Mouse (Mus musculus) megakaryocyte-erythroid progenitor cell, adult 5-6 weeks (primary cell): ENCODE data around the gene 1110051M20Rik. TPM values are rescaled to one million over a fixed set of nuclear protein-coding genes. Genes with fewer than 3 reads are reported as not detected.

ENCODE experiments used
- ATAC-seq: replicated peaks from 2 replicates; pipeline ENCODE4 v1.8.0; 2016; ENCODE audit warnings: mild to moderate bottlenecking, inconsistent platforms; ENCODE audit not compliant: severe bottlenecking, poor library complexity, low FRiP score, low TSS enrichment
- total RNA-seq, 2 experiments: library from RNA; stranded (forward) in 1 of 2; stranded (reverse) in 1 of 2; fragments of 200-1000, 215-1000 nt in 1 of 2; fragments of >200 nt in 1 of 2; fragmentation: Nextera tagmentation in 1 of 2; gene quantifications; 2 replicates each; pipeline ENCODE4 v1.2.3; 2014 to 2017

1110051M20Rik gene
- total RNA-seq, 2 experiments from 2014 or later, result 3.1 to 11.1 TPM

DNA sequence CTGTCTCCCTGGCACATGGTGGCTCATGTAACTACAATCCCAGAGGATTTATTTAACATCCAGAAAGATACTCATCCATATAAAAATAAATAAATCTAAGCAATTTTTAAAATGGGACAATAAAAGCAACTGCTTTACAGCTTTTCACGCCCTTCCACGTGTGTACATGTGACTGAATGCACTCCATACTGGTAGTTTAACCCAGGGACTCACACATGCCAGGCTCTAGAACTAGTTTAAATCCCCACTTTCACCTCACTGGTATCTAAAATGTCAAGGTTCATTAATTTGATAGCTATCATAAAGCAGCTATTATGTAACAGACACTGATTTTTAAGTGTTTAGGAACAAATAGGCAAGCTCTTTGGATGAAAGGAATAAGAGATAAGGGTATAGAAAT, 122.6 kb downstream of the 1110051M20Rik start:
- no peak for ATAC-seq

DNA sequence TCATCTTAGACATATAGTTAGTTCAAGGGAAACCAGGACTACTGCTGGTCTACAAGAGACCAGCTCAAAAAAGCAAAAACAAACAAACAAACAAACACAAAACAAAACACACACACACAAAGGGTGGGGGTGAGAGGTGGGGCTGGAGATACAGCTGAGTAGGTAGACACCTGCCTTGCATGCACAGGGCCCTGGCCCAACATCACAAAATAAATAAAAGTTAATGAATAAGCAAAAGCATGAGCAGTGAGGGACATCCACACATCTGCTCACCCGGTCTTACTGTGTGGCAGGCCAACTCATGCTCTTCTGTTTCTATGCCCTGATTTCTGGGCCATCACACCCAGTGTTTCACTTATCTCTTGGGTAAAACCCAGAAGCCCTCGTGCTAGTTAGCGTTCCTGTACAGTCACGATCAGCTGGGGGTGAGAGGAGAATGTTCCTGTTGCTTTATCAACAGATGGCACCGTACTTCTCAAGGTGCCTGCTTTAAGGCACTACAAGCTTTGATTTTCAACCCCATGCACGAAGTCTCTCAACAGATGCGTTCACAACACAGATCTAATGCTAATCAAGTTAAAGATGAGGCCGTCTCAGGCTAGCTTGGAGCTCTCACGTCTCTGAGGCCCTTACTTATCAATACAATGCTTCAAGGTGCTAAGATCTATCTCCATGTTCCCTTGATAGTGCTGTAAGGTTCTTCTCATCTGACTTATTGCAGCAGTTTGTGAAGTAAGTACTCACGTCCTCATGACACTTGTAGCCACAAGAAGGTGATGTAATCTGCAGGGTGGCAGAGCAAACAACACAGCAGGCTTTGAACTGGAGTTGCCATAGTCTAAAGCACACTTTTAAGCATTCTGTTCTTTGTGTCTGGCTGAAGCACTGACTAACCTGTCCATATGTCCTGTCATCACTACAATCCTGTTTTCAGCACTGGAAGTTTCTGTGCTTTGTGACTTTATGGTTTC, 123.7 kb downstream of the 1110051M20Rik start:
- ATAC-seq, result no peak

GRCm38 (mm10) chr2:91314184-91314583, 130.3 kb downstream of the 1110051M20Rik start:
- ATAC-seq, result no peak

DNA sequence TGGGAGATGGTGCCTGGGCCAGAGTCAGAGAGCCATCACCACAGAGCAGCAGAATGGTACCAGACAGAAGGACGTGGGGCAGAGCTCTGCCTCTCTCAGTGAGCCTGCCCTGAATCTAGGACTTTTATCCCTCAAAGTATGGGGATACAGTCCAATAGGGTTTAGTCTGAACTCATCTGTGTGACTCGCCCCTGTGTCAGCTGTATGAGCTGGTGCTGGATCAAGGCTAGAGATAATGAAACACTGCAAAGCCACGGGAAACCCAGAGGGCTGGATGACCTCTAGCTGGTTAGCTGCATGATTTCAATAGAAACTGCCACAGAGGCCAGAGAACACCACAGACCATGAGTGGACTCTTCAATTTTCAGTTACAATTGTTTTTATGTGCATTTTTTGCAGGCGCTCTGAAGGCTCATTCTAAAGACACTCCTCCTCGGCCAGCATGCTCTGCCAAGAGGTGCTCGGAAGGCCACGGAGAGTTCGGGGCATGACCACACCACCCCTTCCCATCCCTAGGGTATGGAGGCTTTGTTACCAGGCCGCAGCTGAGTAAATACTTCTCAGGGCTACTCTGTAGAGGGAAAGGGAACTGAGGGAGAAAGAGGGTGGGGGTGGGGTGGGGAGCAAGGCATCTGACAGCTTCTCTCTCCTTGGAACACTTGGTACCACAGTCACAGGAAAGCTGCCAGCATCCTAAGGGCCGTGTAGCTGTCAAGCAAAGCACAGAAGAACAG, 131.8 kb downstream of the 1110051M20Rik start:
- ATAC-seq, result no peak

- no peak for ATAC-seq
Observed at GRCm38 (mm10) chr2:91309546-91309945, 135.0 kb downstream of the 1110051M20Rik start.

DNA sequence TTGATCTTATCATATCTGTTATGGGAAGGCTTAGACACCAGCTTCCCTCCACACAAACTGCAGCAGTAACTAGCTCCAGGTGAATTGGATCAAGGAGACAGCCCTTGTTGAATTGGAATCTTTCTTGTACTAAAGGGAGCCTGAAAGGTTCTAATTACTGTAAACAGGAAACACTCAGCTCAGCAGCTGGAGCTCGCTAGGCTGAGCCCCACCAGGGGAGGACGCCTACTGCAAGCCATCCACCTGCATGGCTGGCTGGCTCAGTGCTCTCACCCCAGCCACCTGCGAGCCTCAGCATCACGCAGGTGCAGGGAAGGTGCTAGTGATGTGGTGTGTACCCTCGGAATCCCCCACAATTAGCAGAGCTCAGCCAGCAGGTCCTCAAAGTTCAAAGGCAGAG, 135.8 kb downstream of the 1110051M20Rik start:
- no peak for ATAC-seq

GRCm38 (mm10) chr2:91306589-91306988, 137.9 kb downstream of the 1110051M20Rik start:
- ATAC-seq, result no peak

GRCm38 (mm10) chr2:91305926-91306325, 138.6 kb downstream of the 1110051M20Rik start:
- no peak for ATAC-seq

- no peak for ATAC-seq
Observed at GRCm38 (mm10) chr2:91302845-91303244, 141.7 kb downstream of the 1110051M20Rik start.

GRCm38 (mm10) chr2:91301836-91302235, 142.7 kb downstream of the 1110051M20Rik start:
- ATAC-seq, result peak; percentile 65

GRCm38 (mm10) chr2:91300784-91301183, 143.7 kb downstream of the 1110051M20Rik start:
- ATAC-seq, result no peak

DNA sequence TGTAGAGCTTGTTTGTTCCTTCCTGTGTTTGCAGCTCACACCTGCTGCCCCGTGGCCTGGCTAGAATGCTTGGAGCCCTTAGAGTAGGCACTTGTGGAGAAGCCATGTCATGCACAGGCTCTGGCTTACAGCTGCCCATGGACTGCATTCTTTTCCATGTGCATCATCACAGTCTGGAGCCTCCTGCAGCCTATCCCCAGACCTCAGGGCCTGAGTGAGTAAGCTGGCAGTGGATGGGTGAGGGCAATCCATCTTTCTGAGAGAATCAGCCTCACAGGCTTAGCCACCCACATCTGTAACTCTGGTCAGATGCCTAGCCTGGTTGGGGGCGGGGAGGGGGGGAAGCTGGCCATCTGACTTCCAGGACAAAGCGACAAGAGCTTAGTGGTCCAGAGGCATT, 145.3 kb downstream of the 1110051M20Rik start:
- no peak for ATAC-seq

GRCm38 (mm10) chr2:91295895-91296294, 148.6 kb downstream of the 1110051M20Rik start:
- no peak for ATAC-seq

DNA sequence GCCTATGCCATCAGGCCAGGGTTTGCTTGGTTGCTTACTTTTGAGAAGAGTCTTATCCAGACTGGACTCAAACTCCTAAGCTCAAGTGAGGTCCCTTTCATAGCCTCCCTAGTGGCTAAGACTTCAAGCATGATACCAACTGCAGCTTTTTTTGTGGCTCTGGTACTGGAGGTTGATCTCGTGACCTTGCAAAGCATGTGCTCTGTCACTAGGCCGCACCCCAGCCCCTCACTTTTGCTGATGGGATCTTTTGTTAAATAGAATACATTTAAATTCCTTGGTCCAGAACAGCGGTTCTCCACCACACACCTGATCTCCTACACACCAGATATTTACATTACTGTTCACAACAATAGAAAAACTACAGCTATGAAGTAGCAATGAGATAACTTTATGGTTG, 150.3 kb downstream of the 1110051M20Rik start:
- ATAC-seq, result no peak

DNA sequence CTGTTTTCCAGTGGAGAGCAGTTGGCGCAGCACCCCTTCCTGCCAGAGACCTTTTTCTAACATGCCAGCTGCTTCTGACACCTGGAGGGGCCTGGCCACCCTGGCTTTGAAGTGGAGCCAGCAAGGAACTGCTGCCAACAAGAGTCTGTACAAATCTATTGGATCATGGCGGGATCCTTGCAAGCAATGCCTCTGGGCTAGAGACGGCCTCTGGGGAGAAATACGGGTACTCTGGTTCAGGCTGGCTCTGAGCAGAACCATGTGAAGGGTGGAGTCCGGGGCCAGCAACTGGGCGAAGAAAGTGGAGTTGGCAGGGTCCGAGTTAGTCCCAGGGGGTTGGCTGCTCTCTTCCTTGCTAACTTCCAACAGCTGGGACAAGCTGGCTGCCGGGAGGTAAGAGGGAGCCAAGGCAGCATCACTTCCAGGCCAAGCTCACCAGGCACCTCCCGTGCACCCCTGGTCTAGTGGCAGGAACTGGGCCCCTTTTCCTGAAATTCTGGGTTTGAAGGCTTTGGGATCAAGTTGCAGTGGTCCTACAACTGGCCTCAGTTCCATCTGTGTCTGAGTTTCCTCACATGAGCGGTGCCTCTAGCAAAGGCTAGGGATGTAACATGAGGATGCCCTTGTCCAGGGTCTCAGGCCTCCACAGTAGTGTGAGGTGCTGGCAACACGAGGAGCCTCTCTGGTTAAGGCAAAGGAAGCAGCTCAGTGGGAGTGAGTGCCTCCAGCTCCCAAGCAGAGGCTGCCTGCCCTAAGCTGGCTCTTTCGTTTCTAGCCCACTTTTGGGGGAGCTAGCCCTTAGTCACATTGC, 153.1 kb downstream of the 1110051M20Rik start:
- no peak for ATAC-seq

DNA sequence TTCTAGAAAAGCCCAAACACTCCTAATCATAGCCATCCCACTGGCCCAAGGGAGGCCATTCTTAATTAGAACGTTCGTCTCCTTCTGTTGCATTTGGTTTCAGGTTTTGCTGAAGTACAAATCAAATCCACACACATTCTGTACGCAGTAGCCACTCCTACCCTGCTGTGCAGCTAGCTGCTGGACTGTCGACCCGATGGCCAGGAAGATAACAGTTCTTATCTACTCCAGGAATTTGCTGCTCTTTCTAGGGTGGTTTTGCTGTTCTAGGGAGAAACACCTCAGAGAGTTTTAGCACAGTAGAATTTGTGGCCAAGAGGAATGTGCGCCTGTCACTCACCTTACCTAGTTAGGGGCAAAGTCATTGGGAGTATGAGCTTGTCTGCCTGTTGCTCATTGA, 156.9 kb downstream of the 1110051M20Rik start:
- ATAC-seq, result no peak

DNA sequence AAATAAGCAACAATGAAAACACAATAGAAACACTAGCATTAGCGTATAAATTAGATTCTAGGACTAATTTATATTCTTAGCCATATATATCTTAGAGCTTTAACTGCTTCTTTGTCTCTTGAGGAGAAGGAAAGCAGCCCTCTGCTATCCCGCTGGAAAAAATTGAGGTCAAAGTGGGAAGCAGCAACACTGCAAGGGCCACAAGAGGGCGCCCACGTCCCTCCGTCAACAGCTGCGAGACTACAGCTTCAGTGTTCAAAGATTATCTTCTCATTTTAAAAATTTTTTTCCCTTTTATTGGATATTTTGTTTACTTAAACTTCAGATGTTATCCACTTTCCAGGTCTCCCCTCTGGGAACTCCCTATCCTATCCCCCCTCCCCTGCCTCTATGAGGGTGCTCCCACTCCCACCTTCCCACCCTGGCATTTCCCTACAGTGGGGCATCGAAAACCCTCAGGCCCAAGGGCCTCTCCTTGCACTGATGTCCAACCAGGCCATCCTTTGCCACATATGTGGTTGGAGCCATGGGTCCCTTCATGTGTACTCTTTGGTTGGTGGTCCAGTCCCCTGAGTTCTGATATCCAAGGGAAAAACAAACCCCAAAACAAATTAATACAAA, 158.5 kb downstream of the 1110051M20Rik start:
- ATAC-seq, result 0 out of 2 replicates have a peak, but pooled peaks have one; percentile 43

DNA sequence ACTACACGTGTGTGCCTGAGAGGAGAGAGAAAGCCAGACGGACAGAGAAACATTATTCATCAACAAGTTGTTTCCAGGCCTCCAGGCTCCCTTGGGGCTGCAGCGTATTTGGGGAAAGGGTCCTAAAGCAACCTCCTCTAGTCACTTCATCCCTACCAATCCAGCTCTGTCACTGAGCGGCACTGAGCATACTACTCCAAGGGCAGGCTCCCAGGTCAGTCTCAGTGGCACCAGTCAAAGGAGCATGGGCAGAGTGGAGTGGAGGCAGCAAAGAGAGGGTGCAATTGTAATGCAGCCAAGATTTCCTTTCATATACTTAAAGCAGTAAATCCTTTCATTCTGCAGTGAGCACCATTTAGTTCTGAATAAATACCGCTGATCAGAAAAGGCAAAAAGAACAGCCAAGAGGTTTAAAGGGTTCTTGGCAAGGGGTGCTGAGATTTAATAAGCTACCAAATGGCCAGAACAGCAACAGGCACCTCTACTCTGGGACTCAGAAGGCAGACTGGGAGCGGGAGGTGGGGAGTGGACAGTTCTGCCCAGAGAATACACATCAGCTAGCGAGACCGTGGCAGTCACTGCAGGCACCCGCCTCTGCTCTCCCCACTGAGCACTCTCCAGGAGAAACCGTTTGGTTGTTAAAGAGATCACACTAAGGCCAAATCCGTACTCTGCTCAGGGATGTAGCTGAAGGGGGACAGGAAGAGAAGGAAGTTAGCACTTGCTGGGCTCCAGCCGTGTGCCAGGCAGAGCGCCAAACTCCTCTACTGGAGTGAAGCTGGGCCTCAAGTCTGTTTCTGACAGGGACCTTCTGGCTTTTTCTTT, 159.9 kb downstream of the 1110051M20Rik start:
- no peak for ATAC-seq
